Mouse (Mus musculus): Measurements from ENCODE around the gene Gprc5c.

GRCm38 (mm10) chr11:114914978-114915377, 64.0 kb downstream of the Gprc5c start:
- TF ChIP-seq TCF12 (IDR thresholded peaks at IDR 0.05; ENCODE audit: low read depth, low read length) (no peak), POLR2AphosphoS2 (IDR thresholded peaks at IDR 0.05; ENCODE audit: low read depth, low read length) (no peak)
